Mouse (Mus musculus) stomach, postnatal 0 days (tissue): ENCODE measurements around the gene Gm20683. TPM values are rescaled to one million over a fixed set of nuclear protein-coding genes. Genes with fewer than 3 reads are reported as not detected.

Experiments used
- ATAC-seq: fragments of 200-750 bp; cut with Nextera tagmentation; 2 replicates; pipeline ENCODE4 v1.8.0; 2017; ENCODE audit not compliant: low FRiP score, low TSS enrichment
- DNase-seq: peaks from one replicate; pipeline ENCODE4 v3.0.0-alpha.2; 2016; ENCODE audit warnings: low spot score
- H3K27ac ChIP-seq: fragments of 300-500 bp; sonication (generic); replicated peaks from 2 replicates; pipeline ENCODE4 v1.5.1; 2014; ENCODE audit warnings: mild to moderate bottlenecking, control low read depth
- H3K27me3 ChIP-seq: fragments of 300-500 bp; sonication (generic); 2 replicates; pipeline ENCODE4 v1.6.1; 2014; ENCODE audit warnings: low read length; ENCODE audit not compliant: control insufficient read depth, insufficient read depth
- H3K36me3 ChIP-seq: fragments of 300-500 bp; sonication (generic); 2 replicates; pipeline ENCODE4 v1.6.1; 2014; ENCODE audit warnings: low read length, mixed read lengths; ENCODE audit not compliant: control insufficient read depth, insufficient read depth
- H3K4me1 ChIP-seq: fragments of 300-500 bp; sonication (generic); replicated peaks from 2 replicates; pipeline ENCODE4 v1.6.1; 2014; ENCODE audit warnings: antibody characterized with exemption; ENCODE audit not compliant: control insufficient read depth, insufficient read depth
- H3K4me2 ChIP-seq: fragments of 300-500 bp; sonication (generic); replicated peaks from 2 replicates; pipeline ENCODE4 v1.6.1; 2014; ENCODE audit warnings: low read depth, mild to moderate bottlenecking, control low read depth, moderate library complexity
- H3K4me3 ChIP-seq: fragments of 300-500 bp; sonication (generic); 2 replicates; pipeline ENCODE4 v1.5.1; 2014; ENCODE audit warnings: low read depth, low read length, control low read depth
- H3K9ac ChIP-seq: fragments of 300-500 bp; sonication (generic); 2 replicates; pipeline ENCODE4 v1.6.1; 2014; ENCODE audit warnings: mild to moderate bottlenecking, low read length, control low read depth, mixed read lengths
- H3K9me3 ChIP-seq: fragments of 300-500 bp; sonication (generic); 2 replicates; pipeline ENCODE4 v1.6.1; 2016; ENCODE audit warnings: low read length; ENCODE audit not compliant: control insufficient read depth
- CTCF ChIP-seq: IDR thresholded peaks from 2 replicates; pipeline ENCODE4 v1.5.1; 2016; ENCODE audit warnings: antibody characterized with exemption, low read depth, mild to moderate bottlenecking, moderate library complexity
- EP300 ChIP-seq: optimal IDR thresholded peaks from 2 replicates; pipeline ENCODE3; 2016; ENCODE audit warnings: antibody characterized with exemption
- WGBS: fragments of 180-500 bp; shearing (Covaris S2); extraction: QIAGEN DNeasy Blood & Tissue Kit; methylation state at CpG from one replicate; pipeline ENCODE4 v1.1.7; 2014; 5-methylcytosine and 5-hydroxymethylcytosine counted together
- polyA plus RNA-seq: library from polyadenylated mRNA; unstranded; fragments of >200 nt; fragmentation: Nextera tagmentation; extraction: Ambion mirVana; gene quantifications from 2 replicates; pipeline ENCODE4 v1.2.1, GENCODE M21; 2015

The Gm20683 gene
- polyA plus RNA-seq, 1 experiment from 2014 or later = 1.8 TPM

- no peak for ATAC-seq
- H3K27ac ChIP-seq = no peak overlapping the region
- no peaks in the 10 kb centered on the region for H3K9me3 ChIP-seq
- no peak for DNase-seq
- H3K4me2 ChIP-seq = no peak overlapping the region
- H3K9ac ChIP-seq = no peak overlapping the region
- H3K4me3 ChIP-seq = no peak overlapping the region
- no peak for TF ChIP-seq CTCF
- TF ChIP-seq EP300 = no peak
- H3K36me3 ChIP-seq = no peaks in the 10 kb centered on the region
- no peaks in the 10 kb centered on the region for H3K4me1 ChIP-seq
- WGBS = 79% methylated on average over 11 of the region's 11 CpGs
- no peaks in the 10 kb centered on the region for H3K27me3 ChIP-seq
Measured at GRCm38 (mm10) chr17:25817662-25818061, 23.9 kb downstream of the Gm20683 start.

GRCm38 (mm10) chr17:25813471-25813870 is 28.1 kb downstream of the Gm20683 start:
- Histone ChIP-seq H3K4me3 (no peak overlapping the region), H3K36me3 (no peaks in the 10 kb centered on the region), H3K4me2 (no peak overlapping the region), H3K4me1 (no peaks in the 10 kb centered on the region), H3K27me3 (0 out of 2 replicates have a peak, but pooled peaks cover 2% of the 10 kb centered on the region), H3K27ac (no peak overlapping the region), H3K9me3 (no peaks in the 10 kb centered on the region), H3K9ac (no peak overlapping the region)
- peak; percentile 69 for ATAC-seq
- TF ChIP-seq EP300 = no peak
- TF ChIP-seq CTCF = peak; percentile 80
- peak; percentile 93 for DNase-seq
- WGBS = 4% methylated on average over 20 of the region's 20 CpGs

- Histone ChIP-seq H3K4me2 (no peak overlapping the region), H3K4me3 (no peak overlapping the region), H3K36me3 (no peaks in the 10 kb centered on the region), H3K9me3 (no peaks in the 10 kb centered on the region), H3K9ac (no peak overlapping the region), H3K4me1 (no peaks in the 10 kb centered on the region), H3K27ac (no peak overlapping the region), H3K27me3 (0 out of 2 replicates have a peak, but pooled peaks cover 2% of the 10 kb centered on the region)
- no peak for DNase-seq
- WGBS = 64% methylated on average over 4 of the region's 4 CpGs
- ATAC-seq = no peak
- TF ChIP-seq EP300 = no peak
- no peak for TF ChIP-seq CTCF
Measured at GRCm38 (mm10) chr17:25810890-25811289, 30.7 kb downstream of the Gm20683 start.

- peak; percentile 47; the same call in 1 of the 2 replicates for ATAC-seq
- Histone ChIP-seq H3K4me3 (peak overlapping the region; percentile 52), H3K4me1 (no peaks in the 10 kb centered on the region), H3K9me3 (no peaks in the 10 kb centered on the region), H3K27me3 (0 out of 2 replicates have a peak, but pooled peaks cover 2% of the 10 kb centered on the region), H3K9ac (peak overlapping the region; percentile 53), H3K36me3 (no peaks in the 10 kb centered on the region), H3K27ac (no peak overlapping the region), H3K4me2 (peak overlapping the region; percentile 84)
- DNase-seq = peak; percentile 22
- 11% methylated on average over 24 of the region's 25 CpGs for WGBS
- TF ChIP-seq EP300 (no peak), CTCF (no peak)
Measured at GRCm38 (mm10) chr17:25809606-25810340, 31.8 kb downstream of the Gm20683 start.

- peak within 1 kb of the TSS; percentile 53 for H3K9ac ChIP-seq
- TF ChIP-seq EP300 = no peak
- TF ChIP-seq CTCF = peak; percentile 60
- no peaks in the 10 kb centered on the region for H3K36me3 ChIP-seq
- no peaks in the 10 kb centered on the region for H3K4me1 ChIP-seq
- WGBS = under 1% methylated on average over 67 of the region's 100 CpGs
- peak within 1 kb of the TSS; percentile 52 for H3K4me3 ChIP-seq
- peak within 1 kb of the TSS; percentile 84 for H3K4me2 ChIP-seq
- ATAC-seq = peak; percentile 69
- peak; percentile 73 for DNase-seq
- no peaks in the 10 kb centered on the region for H3K9me3 ChIP-seq
- 0 out of 2 replicates have a peak, but pooled peaks cover 2% of the 10 kb centered on the region for H3K27me3 ChIP-seq
- no peak within 1 kb of the TSS for H3K27ac ChIP-seq
Measured at GRCm38 (mm10) chr17:25808789-25809605, 32.6 kb downstream of the Gm20683 start, which contains the start of gene Fbxl16. Gene Fbxl16 (plus strand): TSS chr17:25809085.
